Mouse (Mus musculus) MEL (cell line): Measurements from ENCODE around the gene Tnfaip2. TPM values are rescaled to one million over a fixed set of nuclear protein-coding genes. Genes with fewer than 3 reads are reported as not detected.

Source experiments
- DNase-seq: peaks from one replicate; pipeline ENCODE4 v3.0.0; 2011; ENCODE audit warnings: low read depth, low spot score
- H3K27ac ChIP-seq: 2 replicates; pipeline ENCODE4 v1.5.1; 2012; ENCODE audit warnings: low read depth, mild to moderate bottlenecking, control low read depth, low read length, moderate library complexity; ENCODE audit not compliant: control insufficient read depth
- H3K27me3 ChIP-seq, 2 experiments: fragments of 150-350 bp in 1 of 2; sonication (generic) in 1 of 2; 2 replicates each; pipeline ENCODE4 v1.6.1; 2012; ENCODE audit warnings: low read length in 2 of 2, mild to moderate bottlenecking in 2 of 2, improper control_type of control experiment in 1 of 2, moderate library complexity in 1 of 2; ENCODE audit not compliant: insufficient read depth in 2 of 2, control insufficient read depth in 1 of 2
- H3K36me3 ChIP-seq, 2 experiments: 2 replicates each; pipeline ENCODE4 v1.6.1; 2012 to 2014; ENCODE audit warnings: low read length in 2 of 2, improper control_type of control experiment in 1 of 2, inconsistent platforms in 1 of 2, mild to moderate bottlenecking in 1 of 2; ENCODE audit not compliant: insufficient read depth in 2 of 2, control insufficient read depth in 1 of 2
- H3K4me1 ChIP-seq, 2 experiments: fragments of 150-350 bp in 1 of 2; sonication (generic) in 1 of 2; 2 replicates each; pipeline ENCODE4 v1.6.1; 2012; ENCODE audit warnings: low read length in 2 of 2, improper control_type of control experiment in 1 of 2, mild to moderate bottlenecking in 1 of 2; ENCODE audit not compliant: insufficient read depth in 2 of 2, control insufficient read depth in 1 of 2
- H3K4me3 ChIP-seq, 2 experiments: fragments of 150-350 bp in 1 of 2; sonication (generic) in 1 of 2; 2 replicates each; pipeline ENCODE4 v1.5.1; 2012; ENCODE audit warnings: low read depth in 2 of 2, low read length in 2 of 2, mild to moderate bottlenecking in 2 of 2, moderate library complexity in 2 of 2, control low read depth in 1 of 2, improper control_type of control experiment in 1 of 2; ENCODE audit not compliant: control insufficient read depth in 1 of 2, insufficient read depth in 1 of 2
- H3K79me2 ChIP-seq: 2 replicates; pipeline ENCODE4 v1.6.1; 2012; ENCODE audit warnings: mild to moderate bottlenecking, low read length, moderate library complexity; ENCODE audit not compliant: control insufficient read depth, poor library complexity, insufficient read depth
- H3K9ac ChIP-seq: 2 replicates; pipeline ENCODE4 v1.6.1; 2012; ENCODE audit warnings: low read depth, mild to moderate bottlenecking, control low read depth, low read length, moderate library complexity; ENCODE audit not compliant: control insufficient read depth, poor library complexity, severe bottlenecking
- H3K9me3 ChIP-seq: fragments of 150-350 bp; sonication (generic); replicated peaks from 2 replicates; pipeline ENCODE4 v1.6.1; 2012; ENCODE audit warnings: mild to moderate bottlenecking, low read length, improper control_type of control experiment, moderate library complexity; ENCODE audit not compliant: insufficient read depth
- CTCF ChIP-seq, 3 experiments: IDR thresholded peaks in 2 of 3; conservative IDR thresholded peaks in 1 of 3; 2 replicates each; pipeline ENCODE4 v1.5.1; 2011 to 2012; ENCODE audit warnings: low read length in 3 of 3, low read depth in 2 of 3, mild to moderate bottlenecking in 2 of 3, improper control_type of control experiment in 1 of 3, inconsistent platforms in 1 of 3, mixed read lengths in 1 of 3, moderate library complexity in 1 of 3; ENCODE audit not compliant: control insufficient read depth in 1 of 3, insufficient read depth in 1 of 3, poor library complexity in 1 of 3, severe bottlenecking in 1 of 3
- E2F4 ChIP-seq: IDR thresholded peaks from 2 replicates; pipeline ENCODE4 v1.6.1; 2011; ENCODE audit warnings: low read depth, low read length, improper control_type of control experiment, borderline replicate concordance
- EP300 ChIP-seq, 2 experiments: IDR thresholded peaks; 2 replicates each; pipeline ENCODE4 v1.6.1; 2011; ENCODE audit warnings: improper control_type of control experiment in 2 of 2, low read length in 2 of 2, low read depth in 1 of 2, mild to moderate bottlenecking in 1 of 2
- GABPA ChIP-seq: IDR thresholded peaks from 2 replicates; pipeline ENCODE4 v1.6.1; 2012; ENCODE audit warnings: low read depth, mild to moderate bottlenecking, inconsistent platforms, low read length, improper control_type of control experiment, moderate library complexity
- MAFK ChIP-seq: IDR thresholded peaks from 2 replicates; pipeline ENCODE4 v1.6.1; 2011; ENCODE audit warnings: low read depth, mild to moderate bottlenecking, low read length, improper control_type of control experiment, borderline replicate concordance
- MAZ ChIP-seq: IDR thresholded peaks from 2 replicates; pipeline ENCODE4 v1.6.1; 2012; ENCODE audit warnings: low read depth, mild to moderate bottlenecking, inconsistent platforms, low read length, improper control_type of control experiment
- POLR2AphosphoS5 ChIP-seq: IDR thresholded peaks from 2 replicates; pipeline ENCODE4 v1.6.1; 2012; ENCODE audit warnings: low read depth, borderline replicate concordance, mild to moderate bottlenecking, inconsistent platforms, low read length, moderate library complexity, mixed read lengths
- RAD21 ChIP-seq: IDR thresholded peaks from 2 replicates; pipeline ENCODE4 v1.6.1; 2011; ENCODE audit warnings: mild to moderate bottlenecking, low read depth, low read length, improper control_type of control experiment
- SMC3 ChIP-seq: IDR thresholded peaks from 2 replicates; pipeline ENCODE4 v1.6.1; 2011; ENCODE audit warnings: low read depth, low read length, improper control_type of control experiment
- TAL1 ChIP-seq: IDR thresholded peaks from 2 replicates; pipeline ENCODE4 v1.6.1; 2012; ENCODE audit warnings: mild to moderate bottlenecking, inconsistent platforms, low read length, moderate library complexity, mixed read lengths
- TBP ChIP-seq: IDR thresholded peaks from 2 replicates; pipeline ENCODE4 v1.8.0; 2011; ENCODE audit warnings: low read depth, low read length, improper control_type of control experiment
- UBTF ChIP-seq: IDR thresholded peaks from 2 replicates; pipeline ENCODE4 v1.6.1; 2012; ENCODE audit warnings: low read depth, mild to moderate bottlenecking, inconsistent platforms, low read length, improper control_type of control experiment, moderate library complexity, borderline replicate concordance; ENCODE audit not compliant: insufficient read depth
- ZC3H11A ChIP-seq: IDR thresholded peaks from 2 replicates; pipeline ENCODE4 v1.6.1; 2012; ENCODE audit warnings: low read depth, mild to moderate bottlenecking, inconsistent platforms, low read length, improper control_type of control experiment
- polyA plus RNA-seq, 2 experiments: library from polyadenylated mRNA; stranded (reverse) in 1 of 2; unstranded in 1 of 2; fragments of >175 nt in 1 of 2; fragments of >200 nt in 1 of 2; gene quantifications; 2 replicates each; pipeline versions ENCODE4 v1.2.1 to v1.2.4; 2012; ENCODE audit warnings: low replicate concordance in 2 of 2, low read depth in 1 of 2; ENCODE audit not compliant: insufficient read length in 2 of 2, insufficient read depth in 1 of 2, missing spikeins in 1 of 2
- total RNA-seq: library from RNA; depleted of rRNA; stranded (reverse); fragments of 300-350 nt; gene quantifications from 2 replicates; pipeline ENCODE4 v1.2.3, GENCODE M21; 2012

Gene Tnfaip2
- total and polyA plus RNA-seq, 3 experiments, result 51.4 to 77.2 (median 66.8) TPM

DNA sequence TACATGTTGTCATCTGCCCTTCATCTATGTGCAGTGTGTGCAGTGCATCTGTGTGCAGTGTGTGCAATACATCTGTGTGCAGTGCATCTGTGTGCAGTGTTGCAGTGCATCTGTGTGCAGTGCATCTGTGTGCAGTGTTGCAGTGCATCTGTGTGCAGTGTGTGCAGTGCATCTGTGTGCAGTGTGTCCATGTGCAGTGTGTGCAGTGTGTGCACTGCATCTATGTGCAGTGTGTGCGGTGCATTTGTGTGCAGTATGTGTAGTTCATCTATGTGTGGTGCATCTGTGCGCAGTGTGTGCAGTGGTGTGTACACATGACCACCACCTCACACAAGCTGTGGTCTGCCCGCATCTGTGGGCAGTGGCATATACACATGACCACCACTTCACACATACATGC is 24.1 kb downstream of the Tnfaip2 start:
- H3K27me3 ChIP-seq, result peaks cover 2 to 12% of the 10 kb centered on the region in 2 experiments
- H3K9me3 ChIP-seq, result no peaks in the 10 kb centered on the region
- no peak overlapping the region for H3K9ac ChIP-seq
- no peaks in the 10 kb centered on the region for H3K79me2 ChIP-seq
- no peaks in the 10 kb centered on the region for H3K4me1 ChIP-seq
- DNase-seq, result no peak
- H3K36me3 ChIP-seq, result no peaks in the 10 kb centered on the region
- H3K27ac ChIP-seq, result no peak overlapping the region
- no peak for TF ChIP-seq MAZ
- no peak for TF ChIP-seq TAL1
- TF ChIP-seq POLR2AphosphoS5, result peak; percentile 84; the same call in 1 of the 2 replicates
- H3K4me3 ChIP-seq, result no peak overlapping the region

- TF ChIP-seq EP300 (IDR thresholded peaks at IDR 0.05; ENCODE audit: low read depth in 1 of 2, low read length in 2 of 2) (no peak), CTCF (IDR thresholded peaks at IDR 0.05 in 2 of 3, conservative IDR thresholded peaks at IDR 0.05 in 1 of 3; ENCODE audit: control insufficient read depth in 1 of 3, insufficient read depth in 1 of 3, low read depth in 2 of 3, low read length in 3 of 3, poor library complexity in 1 of 3, severe bottlenecking in 1 of 3) (no peak), E2F4 (no peak), UBTF (no peak), MAFK (no peak), GABPA (no peak)
- TF ChIP-seq, all 39 proteins: peak for 0
- no peaks in the 10 kb centered on the region for H3K9me3 ChIP-seq
- H3K9ac ChIP-seq, result no peak overlapping the region
- H3K27me3 ChIP-seq, result peaks cover 2 to 15% of the 10 kb centered on the region in 2 experiments
- no peak for DNase-seq
- no peaks in the 10 kb centered on the region for H3K4me1 ChIP-seq
- no peak overlapping the region for H3K27ac ChIP-seq
- no peak overlapping the region for H3K4me3 ChIP-seq
- no peaks in the 10 kb centered on the region for H3K36me3 ChIP-seq
- H3K79me2 ChIP-seq, result no peaks in the 10 kb centered on the region
Measured at GRCm38 (mm10) chr12:111468206-111468605, 25.9 kb downstream of the Tnfaip2 start.

DNA sequence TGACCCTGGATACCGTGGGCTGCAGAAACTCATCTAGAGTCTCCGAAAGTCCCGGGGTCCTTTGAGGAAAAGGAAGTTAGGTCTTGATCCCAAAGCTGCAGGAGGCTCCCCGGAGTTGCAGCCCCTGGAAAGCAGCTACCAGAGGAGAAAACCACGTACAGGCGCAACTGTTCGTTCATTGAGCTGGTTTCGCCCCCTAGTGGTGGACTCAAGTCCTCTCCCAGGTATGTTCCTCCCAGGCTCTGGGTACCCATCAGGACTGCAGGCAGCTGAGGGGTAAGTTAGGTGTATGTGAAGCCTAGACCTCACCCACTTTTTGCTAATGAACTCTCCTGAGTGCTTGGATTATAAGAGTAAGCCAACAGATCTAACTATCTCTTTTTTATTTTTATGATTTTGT is 27.2 kb downstream of the Tnfaip2 start:
- Histone ChIP-seq H3K27me3 (peaks cover 2 to 13% of the 10 kb centered on the region in 2 experiments), H3K36me3 (no peaks in the 10 kb centered on the region), H3K9me3 (no peaks in the 10 kb centered on the region), H3K4me3 (no peak overlapping the region), H3K27ac (no peak overlapping the region), H3K79me2 (no peaks in the 10 kb centered on the region), H3K9ac (no peak overlapping the region), H3K4me1 (no peaks in the 10 kb centered on the region)
- peak; percentile 81 for DNase-seq
- TF ChIP-seq CTCF (IDR thresholded peaks at IDR 0.05 in 2 of 3, conservative IDR thresholded peaks at IDR 0.05 in 1 of 3; ENCODE audit: control insufficient read depth in 1 of 3, insufficient read depth in 1 of 3, low read depth in 2 of 3, low read length in 3 of 3, poor library complexity in 1 of 3, severe bottlenecking in 1 of 3) (peak; percentile 86 to 96 (median 90)), TBP (no peak), ZC3H11A (peak; percentile 86), RAD21 (peak; percentile 85), MAFK (no peak), SMC3 (peak; percentile 96)
